Mouse (Mus musculus): ENCODE data around the gene Rsph9. TPM values are rescaled to one million over a fixed set of nuclear protein-coding genes. Genes with fewer than 3 reads are reported as not detected.
A peak's percentile ranks its signal among the peaks of the same experiment; 100 is the strongest.

The Rsph9 gene
- polyA plus RNA-seq, 1 experiment from 2014 or later, result 14.6 TPM

DNA sequence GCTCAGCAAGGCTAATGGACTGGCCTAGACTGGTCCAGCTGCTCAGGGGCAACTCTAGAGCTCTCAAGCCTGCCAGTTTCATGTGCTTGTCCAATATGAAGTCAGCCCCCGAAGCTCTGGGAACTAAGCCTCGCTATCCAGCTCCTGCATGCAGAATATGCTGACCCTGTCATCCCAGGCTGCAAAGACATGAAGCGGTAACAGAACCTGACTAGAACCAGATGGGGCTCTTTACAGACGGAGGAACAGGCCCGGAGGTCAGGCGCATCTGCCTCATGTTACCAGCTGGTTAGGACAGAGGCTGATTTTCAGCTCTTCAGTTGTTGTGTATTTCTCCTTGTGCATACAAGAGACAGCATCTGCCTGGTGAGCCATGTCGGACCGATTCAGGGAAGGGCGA lies 42.1 kb downstream of the Rsph9 start:
- Histone ChIP-seq H3K4me2 (ENCODE audit: low read length) (no peak overlapping the region), H3K36me3 (ENCODE audit: control insufficient read depth, insufficient read depth, low read length) (no peaks in the 10 kb centered on the region), H3K4me3 (ENCODE audit: low read depth, low read length) (no peak overlapping the region), H3K4me1 (replicated peaks; ENCODE audit: control insufficient read depth, insufficient read depth, low read length) (peaks cover 11% of the 10 kb centered on the region), H3K9me3 (ENCODE audit: control insufficient read depth, low read length) (no peaks in the 10 kb centered on the region), H3K27me3 (replicated peaks; ENCODE audit: control insufficient read depth, insufficient read depth, low read length) (no peaks in the 10 kb centered on the region), H3K27ac (ENCODE audit: low read depth) (peak overlapping the region; percentile 27; the same call in 1 of the 2 replicates), H3K9ac (ENCODE audit: low read length) (no peak overlapping the region)
- 43% methylated on average over 9 of the region's 9 CpGs for WGBS
- DNase-seq (ENCODE audit: low spot score), result no peak
- ATAC-seq (replicated peaks; ENCODE audit: low FRiP score, low TSS enrichment, low read depth), result no peak

DNA sequence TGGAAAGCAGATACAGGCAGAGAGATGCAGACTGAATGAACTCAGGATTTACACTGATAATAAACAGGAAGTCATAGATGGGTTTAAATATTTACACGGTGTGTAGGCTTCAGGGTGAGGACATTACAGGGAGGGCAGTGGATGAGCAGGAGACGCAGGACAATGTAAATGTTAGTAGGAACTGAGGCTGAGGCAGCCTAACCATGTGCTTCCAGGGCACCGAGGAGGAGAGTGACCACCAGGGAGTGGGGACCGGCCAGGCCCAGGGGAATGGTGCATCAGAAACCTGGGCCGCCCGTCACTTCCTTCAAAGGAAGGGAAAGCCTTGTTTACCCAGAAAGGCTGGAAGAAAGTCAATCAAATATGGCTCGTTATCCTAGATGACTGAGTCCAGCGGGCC lies 45.5 kb downstream of the Rsph9 start:
- Histone ChIP-seq H3K27ac (ENCODE audit: low read depth) (peak overlapping the region; percentile 51), H3K4me1 (replicated peaks; ENCODE audit: control insufficient read depth, insufficient read depth, low read length) (peaks cover 11% of the 10 kb centered on the region), H3K9ac (ENCODE audit: low read length) (no peak overlapping the region), H3K4me3 (ENCODE audit: low read depth, low read length) (no peak overlapping the region), H3K36me3 (ENCODE audit: control insufficient read depth, insufficient read depth, low read length) (no peaks in the 10 kb centered on the region), H3K27me3 (replicated peaks; ENCODE audit: control insufficient read depth, insufficient read depth, low read length) (no peaks in the 10 kb centered on the region), H3K9me3 (ENCODE audit: control insufficient read depth, low read length) (no peaks in the 10 kb centered on the region), H3K4me2 (ENCODE audit: low read length) (no peak overlapping the region)
- 32% methylated on average over 8 of the region's 8 CpGs for WGBS
- DNase-seq (ENCODE audit: low spot score) (peak; percentile 63), ATAC-seq (replicated peaks; ENCODE audit: low FRiP score, low TSS enrichment, low read depth) (no peak)

DNA sequence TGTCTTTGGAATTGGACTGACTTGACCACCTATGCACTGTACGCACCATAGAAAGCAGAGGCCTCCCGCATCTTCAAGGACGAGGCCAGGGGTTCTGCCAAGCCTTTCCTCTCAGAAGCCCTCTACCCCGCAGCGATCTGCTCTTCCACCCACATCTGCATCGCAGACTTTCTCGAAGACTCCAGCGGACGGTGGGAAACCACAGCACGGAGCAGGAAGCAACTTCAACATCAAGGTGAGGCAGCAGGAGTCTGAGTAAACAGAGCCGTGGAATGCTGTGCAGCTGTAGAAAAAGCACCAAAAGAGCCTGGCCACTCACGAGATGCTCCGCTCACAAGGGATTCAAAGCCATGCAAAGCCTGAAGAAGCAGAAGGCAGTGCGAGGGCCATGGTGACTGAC lies 52.1 kb downstream of the Rsph9 start:
- no peaks in the 10 kb centered on the region for H3K4me1 ChIP-seq (replicated peaks; ENCODE audit: control insufficient read depth, insufficient read depth, low read length)
- ATAC-seq (replicated peaks; ENCODE audit: low FRiP score, low TSS enrichment, low read depth) (no peak), DNase-seq (ENCODE audit: low spot score) (no peak)
- WGBS, result 70% methylated on average over 14 of the region's 14 CpGs
- no peaks in the 10 kb centered on the region for H3K9me3 ChIP-seq (ENCODE audit: control insufficient read depth, low read length)
- no peak overlapping the region for H3K9ac ChIP-seq (ENCODE audit: low read length)
- H3K27ac ChIP-seq (ENCODE audit: low read depth), result no peak overlapping the region
- no peak overlapping the region for H3K4me3 ChIP-seq (ENCODE audit: low read depth, low read length)
- H3K27me3 ChIP-seq (replicated peaks; ENCODE audit: control insufficient read depth, insufficient read depth, low read length), result no peaks in the 10 kb centered on the region
- no peaks in the 10 kb centered on the region for H3K36me3 ChIP-seq (ENCODE audit: control insufficient read depth, insufficient read depth, low read length)
- no peak overlapping the region for H3K4me2 ChIP-seq (ENCODE audit: low read length)

DNA sequence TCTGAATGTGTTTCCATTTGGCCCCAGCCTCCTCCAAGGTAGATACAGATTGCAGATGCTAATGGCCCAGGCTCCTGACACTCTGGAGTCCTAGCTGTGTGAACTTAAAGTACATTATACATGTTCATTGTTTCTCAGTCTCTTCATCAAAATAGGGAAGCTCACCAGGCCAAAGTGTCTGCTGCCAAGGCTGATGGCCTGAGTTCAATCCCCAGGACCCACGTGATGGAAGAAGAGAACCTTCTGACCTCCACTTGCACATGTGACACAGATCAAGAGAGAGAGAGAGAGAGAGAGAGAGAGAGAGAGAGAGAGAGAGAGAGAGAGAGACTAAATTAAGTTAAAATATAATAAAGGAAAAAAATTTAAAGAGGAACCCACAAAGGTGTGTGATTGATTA lies 52.7 kb downstream of the Rsph9 start:
- Histone ChIP-seq H3K4me2 (ENCODE audit: low read length) (no peak overlapping the region), H3K9me3 (ENCODE audit: control insufficient read depth, low read length) (no peaks in the 10 kb centered on the region), H3K27me3 (replicated peaks; ENCODE audit: control insufficient read depth, insufficient read depth, low read length) (no peaks in the 10 kb centered on the region), H3K27ac (ENCODE audit: low read depth) (no peak overlapping the region), H3K9ac (ENCODE audit: low read length) (no peak overlapping the region), H3K4me3 (ENCODE audit: low read depth, low read length) (no peak overlapping the region), H3K36me3 (ENCODE audit: control insufficient read depth, insufficient read depth, low read length) (no peaks in the 10 kb centered on the region), H3K4me1 (replicated peaks; ENCODE audit: control insufficient read depth, insufficient read depth, low read length) (peaks cover 5% of the 10 kb centered on the region)
- WGBS, result 79% methylated on average over 1 of the region's 1 CpGs
- no peak for DNase-seq (ENCODE audit: low spot score)
- ATAC-seq (replicated peaks; ENCODE audit: low FRiP score, low TSS enrichment, low read depth), result no peak

DNA sequence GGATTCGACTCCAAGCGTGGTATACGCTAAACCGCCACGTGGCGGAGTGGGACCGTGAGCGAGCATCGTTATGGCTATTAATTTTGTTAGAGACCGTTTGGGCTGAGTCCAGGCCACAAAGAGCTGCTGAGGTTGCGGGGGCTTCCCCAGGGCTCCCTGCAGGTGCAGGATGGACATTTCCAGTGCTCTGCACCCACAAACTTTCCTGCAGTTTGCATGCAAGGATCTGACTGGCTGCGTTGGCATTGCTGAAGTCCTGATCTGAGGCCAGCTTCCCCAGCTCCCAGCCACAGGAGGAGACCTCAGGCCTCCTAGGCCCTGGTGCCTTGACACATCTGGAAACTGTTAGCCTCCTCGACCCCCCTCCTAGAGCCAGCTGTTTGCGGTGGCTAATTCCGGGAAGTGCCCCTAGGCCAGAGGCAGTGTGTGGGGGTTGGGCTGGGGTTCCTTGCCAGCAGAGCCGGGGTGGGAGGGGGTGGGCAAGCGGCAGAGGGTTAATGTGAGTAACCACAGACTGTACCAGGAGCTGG lies 57.6 kb downstream of the Rsph9 start:
- Histone ChIP-seq H3K27ac (ENCODE audit: low read depth) (no peak overlapping the region), H3K4me1 (replicated peaks; ENCODE audit: control insufficient read depth, insufficient read depth, low read length) (peaks cover 30% of the 10 kb centered on the region), H3K36me3 (ENCODE audit: control insufficient read depth, insufficient read depth, low read length) (no peaks in the 10 kb centered on the region), H3K9ac (ENCODE audit: low read length) (no peak overlapping the region), H3K27me3 (replicated peaks; ENCODE audit: control insufficient read depth, insufficient read depth, low read length) (no peaks in the 10 kb centered on the region), H3K9me3 (ENCODE audit: control insufficient read depth, low read length) (no peaks in the 10 kb centered on the region), H3K4me2 (ENCODE audit: low read length) (no peak overlapping the region), H3K4me3 (ENCODE audit: low read depth, low read length) (no peak overlapping the region)
- no peak for ATAC-seq (replicated peaks; ENCODE audit: low FRiP score, low TSS enrichment, low read depth)
- WGBS, result 39% methylated on average over 17 of the region's 17 CpGs
- DNase-seq (ENCODE audit: low spot score), result no peak

DNA sequence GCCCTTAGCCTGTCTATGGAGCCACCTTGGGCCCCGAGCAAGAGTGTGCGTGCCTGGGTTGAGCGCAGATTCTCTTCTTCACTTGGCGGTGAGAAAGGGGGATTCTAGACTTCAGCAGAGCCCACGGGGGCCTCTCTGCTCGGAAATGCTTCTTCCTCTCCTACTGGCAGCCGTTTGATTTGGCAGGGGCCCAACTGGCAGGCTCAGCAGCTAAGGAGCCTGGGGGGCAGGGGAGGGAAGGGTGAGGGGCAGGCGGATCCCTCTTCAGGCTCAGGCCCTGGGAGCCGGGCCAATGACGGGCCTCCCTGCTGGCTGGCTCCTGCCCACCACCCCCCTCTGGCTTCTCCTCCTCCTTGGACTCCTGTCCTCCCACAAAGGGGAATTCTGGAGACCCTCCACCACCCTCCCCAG lies 59.9 kb downstream of the Rsph9 start:
- Histone ChIP-seq H3K4me1 (replicated peaks; ENCODE audit: control insufficient read depth, insufficient read depth, low read length) (peaks cover 30% of the 10 kb centered on the region), H3K9me3 (ENCODE audit: control insufficient read depth, low read length) (0 out of 2 replicates have a peak, but pooled peaks cover under 1% of the 10 kb centered on the region), H3K4me3 (ENCODE audit: low read depth, low read length) (no peak overlapping the region; the same call in 1 of the 2 replicates), H3K9ac (ENCODE audit: low read length) (0 out of 2 replicates have a peak overlapping the region, but pooled peaks have one; percentile 11), H3K4me2 (ENCODE audit: low read length) (peak overlapping the region; percentile 43), H3K27ac (ENCODE audit: low read depth) (peak overlapping the region; percentile 69), H3K36me3 (ENCODE audit: control insufficient read depth, insufficient read depth, low read length) (no peaks in the 10 kb centered on the region), H3K27me3 (replicated peaks; ENCODE audit: control insufficient read depth, insufficient read depth, low read length) (no peaks in the 10 kb centered on the region)
- DNase-seq (ENCODE audit: low spot score) (peak; percentile 90), ATAC-seq (replicated peaks; ENCODE audit: low FRiP score, low TSS enrichment, low read depth) (peak; percentile 87)
- WGBS, result 13% methylated on average over 10 of the region's 10 CpGs

DNA sequence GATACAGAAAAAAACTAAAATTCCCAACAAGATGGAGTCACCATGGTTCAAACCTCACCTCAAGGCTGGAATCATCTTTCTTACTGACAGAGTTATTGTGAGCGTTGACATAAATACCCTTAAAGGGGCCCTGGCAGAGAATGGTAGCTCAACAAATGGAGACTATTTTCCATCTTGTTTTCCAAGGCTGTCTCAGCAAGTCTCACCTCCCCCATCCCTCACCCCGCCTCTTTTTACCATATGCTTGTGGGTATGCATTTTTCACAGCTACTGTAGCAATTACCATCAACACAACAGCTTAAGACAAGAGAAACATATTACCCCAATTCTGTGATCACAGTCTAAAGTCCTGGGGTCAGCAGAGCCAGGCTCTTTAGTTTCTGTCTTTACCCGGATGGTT lies 60.6 kb downstream of the Rsph9 start:
- peak overlapping the region; percentile 43; the same call in 1 of the 2 replicates for H3K4me2 ChIP-seq (ENCODE audit: low read length)
- H3K36me3 ChIP-seq (ENCODE audit: control insufficient read depth, insufficient read depth, low read length), result no peaks in the 10 kb centered on the region
- no peak overlapping the region for H3K4me3 ChIP-seq (ENCODE audit: low read depth, low read length)
- no peak overlapping the region for H3K9ac ChIP-seq (ENCODE audit: low read length)
- ATAC-seq (replicated peaks; ENCODE audit: low FRiP score, low TSS enrichment, low read depth) (no peak), DNase-seq (ENCODE audit: low spot score) (no peak)
- H3K4me1 ChIP-seq (replicated peaks; ENCODE audit: control insufficient read depth, insufficient read depth, low read length), result peaks cover 30% of the 10 kb centered on the region
- no peaks in the 10 kb centered on the region for H3K27me3 ChIP-seq (replicated peaks; ENCODE audit: control insufficient read depth, insufficient read depth, low read length)
- 0 out of 2 replicates have a peak, but pooled peaks cover 2% of the 10 kb centered on the region for H3K9me3 ChIP-seq (ENCODE audit: control insufficient read depth, low read length)
- H3K27ac ChIP-seq (ENCODE audit: low read depth), result no peak overlapping the region; the same call in 1 of the 2 replicates
- 77% methylated on average over 3 of the region's 3 CpGs for WGBS

DNA sequence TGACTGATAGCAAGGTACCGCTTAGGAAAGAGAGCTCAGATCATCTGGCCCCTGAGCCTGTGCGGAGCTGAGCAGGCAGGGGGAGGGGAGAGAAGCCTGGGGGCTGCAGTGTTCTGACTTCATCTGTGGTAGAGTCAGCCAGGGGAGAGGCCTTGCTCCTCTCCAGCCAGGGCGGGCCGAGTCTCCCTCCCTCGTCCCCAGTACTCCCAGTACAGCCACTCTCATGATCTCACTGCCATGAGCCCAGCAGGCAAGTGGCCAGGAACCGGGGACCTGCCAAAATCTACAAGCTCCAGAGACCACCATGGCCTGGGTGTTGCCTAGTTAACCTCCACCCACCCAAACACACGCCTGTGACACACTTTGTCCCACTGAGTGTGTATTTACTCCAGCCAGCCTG lies 62.4 kb downstream of the Rsph9 start:
- Histone ChIP-seq H3K4me1 (replicated peaks; ENCODE audit: control insufficient read depth, insufficient read depth, low read length) (peaks cover 28% of the 10 kb centered on the region), H3K9ac (ENCODE audit: low read length) (no peak overlapping the region), H3K4me3 (ENCODE audit: low read depth, low read length) (no peak overlapping the region), H3K27me3 (replicated peaks; ENCODE audit: control insufficient read depth, insufficient read depth, low read length) (no peaks in the 10 kb centered on the region), H3K27ac (ENCODE audit: low read depth) (no peak overlapping the region), H3K36me3 (ENCODE audit: control insufficient read depth, insufficient read depth, low read length) (no peaks in the 10 kb centered on the region), H3K4me2 (ENCODE audit: low read length) (no peak overlapping the region), H3K9me3 (ENCODE audit: control insufficient read depth, low read length) (0 out of 2 replicates have a peak, but pooled peaks cover 2% of the 10 kb centered on the region)
- DNase-seq (ENCODE audit: low spot score) (no peak), ATAC-seq (replicated peaks; ENCODE audit: low FRiP score, low TSS enrichment, low read depth) (no peak)
- WGBS, result 52% methylated on average over 7 of the region's 7 CpGs

DNA sequence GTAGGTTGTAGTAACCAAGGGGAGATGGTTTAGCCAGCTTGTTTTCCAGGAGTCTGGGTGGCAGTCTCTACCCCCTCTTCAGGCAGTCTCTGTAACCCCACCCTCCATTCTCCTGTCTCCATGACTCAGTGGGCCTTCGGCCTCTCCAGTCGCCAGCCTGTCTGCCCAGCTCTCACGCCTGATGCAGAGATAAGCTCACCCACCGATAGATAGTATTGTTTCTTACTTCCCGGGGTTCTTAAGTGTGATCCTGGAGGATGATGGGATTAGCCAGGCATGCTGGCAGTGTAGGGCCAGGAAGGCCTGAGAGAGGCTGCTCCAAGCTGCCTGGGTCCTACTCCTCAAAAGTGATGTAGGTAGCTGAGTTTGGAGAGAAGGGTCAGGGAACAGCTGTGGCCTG lies 63.0 kb downstream of the Rsph9 start:
- Histone ChIP-seq H3K27me3 (replicated peaks; ENCODE audit: control insufficient read depth, insufficient read depth, low read length) (no peaks in the 10 kb centered on the region), H3K27ac (ENCODE audit: low read depth) (no peak overlapping the region), H3K4me2 (ENCODE audit: low read length) (no peak overlapping the region), H3K9me3 (ENCODE audit: control insufficient read depth, low read length) (0 out of 2 replicates have a peak, but pooled peaks cover 2% of the 10 kb centered on the region), H3K4me3 (ENCODE audit: low read depth, low read length) (no peak overlapping the region), H3K4me1 (replicated peaks; ENCODE audit: control insufficient read depth, insufficient read depth, low read length) (peaks cover 22% of the 10 kb centered on the region), H3K36me3 (ENCODE audit: control insufficient read depth, insufficient read depth, low read length) (no peaks in the 10 kb centered on the region), H3K9ac (ENCODE audit: low read length) (no peak overlapping the region)
- ATAC-seq (replicated peaks; ENCODE audit: low FRiP score, low TSS enrichment, low read depth) (no peak), DNase-seq (ENCODE audit: low spot score) (no peak)
- WGBS, result 63% methylated on average over 5 of the region's 5 CpGs
